10 mouse cellular contexts compared by ENCODE assay signal in the genomic region with DNA sequence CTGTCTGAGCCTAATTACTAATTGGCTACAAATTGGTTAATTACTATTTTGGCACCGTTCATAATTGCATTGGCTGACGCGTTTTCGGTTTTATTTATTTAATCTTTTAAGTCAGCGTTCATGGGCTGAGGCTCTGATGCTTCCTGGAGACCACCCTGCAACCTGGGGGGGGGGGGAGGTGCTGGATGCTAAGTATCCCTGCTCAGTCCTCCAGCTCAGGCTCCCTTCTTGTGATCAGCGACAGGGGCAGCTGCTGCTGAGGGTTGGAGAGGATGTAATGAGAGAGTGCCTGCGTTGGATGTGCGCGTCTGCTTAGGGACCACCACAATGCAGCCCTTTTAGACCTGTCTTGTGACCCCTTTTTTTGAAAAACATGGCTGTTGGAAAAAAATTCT. TPM values are rescaled to one million over a fixed set of nuclear protein-coding genes. Genes with fewer than 3 reads are reported as not detected.
A peak's percentile ranks its signal among the peaks of the same experiment; 100 is the strongest.
DNase-seq lines count a peak whose midpoint lies in the region; ATAC-seq and TF ChIP-seq lines count a peak whose summit lies in the region.
"Had no signal": no experiment of that assay in that cellular context is flagged by ENCODE, and none has a peak within 500 bp of the region (broad histone marks: within the 10 kb centered on the region; RNA-seq: fewer than 3 reads in every experiment).

No protein-coding gene starts in this region.

- 0 out of 2 replicates have a peak, but pooled peaks cover 11% of the 10 kb centered on the region for H3K27me3 ChIP-seq in lung, postnatal 0 days (replicated peaks; ENCODE audit: insufficient read depth, low read length)
- H3K27me3 ChIP-seq in liver, embryonic 12.5 days (replicated peaks) = peaks cover 49% of the 10 kb centered on the region
- peaks cover 30% of the 10 kb centered on the region for H3K27me3 ChIP-seq in stomach, embryonic 15.5 days (replicated peaks)

- ATAC-seq in lung, postnatal 0 days = no peak
- ATAC-seq in liver, embryonic 12.5 days = no peak
- no peak for ATAC-seq in stomach, embryonic 15.5 days (ENCODE audit: insufficient read depth, low FRiP score, low read depth)
- ATAC-seq in erythroid progenitor cell, adult 5-6 weeks (replicated peaks; ENCODE audit: low FRiP score, poor library complexity, severe bottlenecking) = no peak
- ATAC-seq in erythroblast, adult 5-6 weeks (replicated peaks; ENCODE audit: low FRiP score, poor library complexity, severe bottlenecking) = no peak
- ATAC-seq: activated CD4-positive, CD25-positive, alpha-beta regulatory T cell, adult 4 months had no signal

- TF ChIP-seq EP300 in lung, postnatal 0 days (IDR thresholded peaks at IDR 0.05) = no peak

- TF ChIP-seq CTCF in lung, postnatal 0 days (IDR thresholded peaks at IDR 0.05) = no peak

- no peaks in the 10 kb centered on the region for H3K9me3 ChIP-seq in lung, postnatal 0 days (ENCODE audit: low read length)
- H3K9me3 ChIP-seq in liver, embryonic 12.5 days (replicated peaks) = no peaks in the 10 kb centered on the region
- no peaks in the 10 kb centered on the region for H3K9me3 ChIP-seq in stomach, embryonic 15.5 days

- H3K9ac ChIP-seq in lung, postnatal 0 days (replicated peaks; ENCODE audit: low read depth) = no peak overlapping the region
- no peak overlapping the region for H3K9ac ChIP-seq in liver, embryonic 12.5 days
- no peak overlapping the region for H3K9ac ChIP-seq in stomach, embryonic 15.5 days

- H3K4me1 ChIP-seq in lung, postnatal 0 days (ENCODE audit: insufficient read depth, low read depth, low read length) = no peaks in the 10 kb centered on the region
- H3K4me1 ChIP-seq in liver, embryonic 12.5 days = 0 out of 2 replicates have a peak, but pooled peaks cover 7% of the 10 kb centered on the region
- peaks cover 23% of the 10 kb centered on the region for H3K4me1 ChIP-seq in stomach, embryonic 15.5 days

- H3K27ac ChIP-seq in lung, postnatal 0 days (ENCODE audit: low read length) = no peak overlapping the region
- H3K27ac ChIP-seq in liver, embryonic 12.5 days = no peak overlapping the region
- H3K27ac ChIP-seq in stomach, embryonic 15.5 days = no peak overlapping the region

- H3K4me2 ChIP-seq in lung, postnatal 0 days (replicated peaks; ENCODE audit: low read depth, low read length) = peak overlapping the region; percentile 74
- peak overlapping the region; percentile 68 for H3K4me2 ChIP-seq in liver, embryonic 12.5 days
- H3K4me2 ChIP-seq in stomach, embryonic 15.5 days = peak overlapping the region; percentile 96

- 1% methylated on average over 9 of the region's 9 CpGs for WGBS in lung, postnatal 0 days
- WGBS in liver, embryonic 12.5 days (ENCODE audit: insufficient replicate concordance) = 6% methylated on average over 9 of the region's 9 CpGs
- WGBS in stomach, embryonic 15.5 days = 3% methylated on average over 9 of the region's 9 CpGs

- no peak overlapping the region for H3K4me3 ChIP-seq in lung, postnatal 0 days (ENCODE audit: low read depth, low read length)
- H3K4me3 ChIP-seq in liver, embryonic 12.5 days = peak overlapping the region; percentile 45; the same call in 1 of the 2 replicates
- H3K4me3 ChIP-seq in stomach, embryonic 15.5 days (replicated peaks) = peak overlapping the region; percentile 44

- H3K36me3 ChIP-seq in lung, postnatal 0 days (ENCODE audit: insufficient read depth, low read length) = no peaks in the 10 kb centered on the region; the same call in 1 of the 2 replicates
- H3K36me3 ChIP-seq in liver, embryonic 12.5 days = no peaks in the 10 kb centered on the region
- H3K36me3 ChIP-seq in stomach, embryonic 15.5 days = no peaks in the 10 kb centered on the region

- DNase-seq in embryo, embryonic 10 days (ENCODE audit: low spot score) = peak; percentile 39
- no peak for DNase-seq in embryo, embryonic 11 days
- no peak for DNase-seq in lung, postnatal 0 days (ENCODE audit: low spot score)
- DNase-seq in lung, postnatal 10 days = no peak

RNA-seq across cellular contexts. Expression of gene Lypd1, which starts 2.0 kb away (rescaled TPM):
- polyA plus RNA-seq in lung, postnatal 0 days (2015; fragmentation: Nextera tagmentation; extraction: Ambion mirVana) = 0.20 and 0.51 TPM in 2 replicates
- polyA plus RNA-seq in liver, embryonic 12.5 days (2016; fragmentation: Nextera tagmentation; extraction: Ambion mirVana) = 0.27 and 0.44 TPM in 2 replicates
- 1.6 and 2.5 TPM in 2 replicates for polyA plus RNA-seq in stomach, embryonic 15.5 days (2015; fragmentation: Nextera tagmentation; extraction: Ambion mirVana)
- total RNA-seq in erythroid progenitor cell, adult 5-6 weeks (2015; ENCODE audit: low replicate concordance) = not detected in 2 replicates
- total RNA-seq in erythroid progenitor cell, adult 5-6 weeks (2017; ENCODE audit: low replicate concordance) = not detected in 2 replicates
- not detected in 2 replicates for total RNA-seq in erythroblast, adult 5-6 weeks (2015; ENCODE audit: low replicate concordance)
- total RNA-seq in erythroblast, adult 5-6 weeks (2017; ENCODE audit: low replicate concordance) = not detected in 2 replicates
- total RNA-seq: liver, adult 2 months had no signal
- polyA plus RNA-seq: liver, adult 2 months had no signal
